Mouse (Mus musculus) activated CD4-positive, CD25-positive, alpha-beta regulatory T cell (primary cell): Measurements from ENCODE around the gene Otud7b. TPM values are rescaled to one million over a fixed set of nuclear protein-coding genes. Genes with fewer than 3 reads are reported as not detected.

Source experiments
- polyA plus RNA-seq, 2 experiments: library from polyadenylated mRNA; unstranded; fragments of 100-300 nt; shearing (Covaris generic); gene quantifications; one replicate each; pipeline ENCODE4 v1.2.1; 2017

The Otud7b gene
- polyA plus RNA-seq: 10 to 100 TPM; 12.6 to 13.5 TPM

GRCm38 (mm10) chr3:96104261-96105065 is at the start of gene Otud7b:
Gene Otud7b, plus strand, starts transcription at chr3:96104527.

GRCm38 (mm10) chr3:96058231-96058896 is 46.0 kb upstream of the Otud7b start, which contains the start of gene Vps45:
Gene Vps45, minus strand, starts transcription at chr3:96058466.

GRCm38 (mm10) chr3:96161869-96162840 is 57.8 kb downstream of the Otud7b start, which contains the start of gene Mtmr11:
Gene Mtmr11, plus strand, starts transcription at chr3:96162004.

GRCm38 (mm10) chr3:96172197-96173178 is 68.2 kb downstream of the Otud7b start, which contains the start of gene Sf3b4:
Gene Sf3b4, plus strand, starts transcription at chr3:96172332.

GRCm38 (mm10) chr3:96180727-96181477 is 76.6 kb downstream of the Otud7b start, which contains the start of gene Sv2a:
Gene Sv2a, plus strand, starts transcription at chr3:96181151.

Other genes with a start within 250 kb of the Otud7b start
- 10 to 100 TPM; 49.5 to 50.7 TPM for gene Prpf3, start 248.6 kb upstream of the Otud7b start, polyA plus RNA-seq
- gene Mrps21, start 233.0 kb upstream of the Otud7b start, polyA plus RNA-seq: 100 to 1,000 TPM; 208 to 254 TPM
- 1 to 10 TPM; 3.9 to 6.4 TPM for gene Ciart, start 222.3 kb upstream of the Otud7b start, polyA plus RNA-seq
- 1 to 10 TPM in 1 of 2 experiments, under 1 TPM in 1; 0.47 to 1.1 TPM for gene BC028528, start 212.5 kb upstream of the Otud7b start, polyA plus RNA-seq
- 10 to 100 TPM; 53.7 to 66.8 TPM for gene Aph1a, start 210.6 kb upstream of the Otud7b start, polyA plus RNA-seq
- gene Car14, start 199.8 kb upstream of the Otud7b start, polyA plus RNA-seq: under 1 TPM in 1 of 2 experiments, not detected in 1; 0.45 TPM
- gene Anp32e, start 175.3 kb upstream of the Otud7b start, polyA plus RNA-seq: 100 to 1,000 TPM; 188 to 300 TPM
- 10 to 100 TPM in 1 of 2 experiments, 1 to 10 TPM in 1; 8.6 to 24.9 TPM for gene Plekho1, start 108.5 kb upstream of the Otud7b start, polyA plus RNA-seq
- 10 to 100 TPM; 24.6 to 40.2 TPM for gene Vps45, start 46.1 kb upstream of the Otud7b start, polyA plus RNA-seq
- 1 to 10 TPM; 2.7 to 3.0 TPM for gene Mtmr11, start 57.5 kb downstream of the Otud7b start, polyA plus RNA-seq
- gene Sf3b4, start 67.8 kb downstream of the Otud7b start, polyA plus RNA-seq: 100 to 1,000 TPM; 137 to 149 TPM
- 1 to 10 TPM; 3.1 to 4.0 TPM for gene Sv2a, start 76.6 kb downstream of the Otud7b start, polyA plus RNA-seq
- 10 to 100 TPM; 21.5 to 30.7 TPM for gene Bola1, start 115.2 kb downstream of the Otud7b start, polyA plus RNA-seq
- gene Hist2h2ab, start 115.3 kb downstream of the Otud7b start, polyA plus RNA-seq: 1 to 10 TPM; 1.1 to 1.6 TPM
- gene Hist2h2ac, start 116.4 kb downstream of the Otud7b start, polyA plus RNA-seq: 10 to 100 TPM in 1 of 2 experiments, 1 to 10 TPM in 1; 6.4 to 10.1 TPM
- gene Hist2h2be, start 116.6 kb downstream of the Otud7b start, polyA plus RNA-seq: 1 to 10 TPM; 5.0 to 5.9 TPM
- under 1 TPM in 1 of 2 experiments, not detected in 1; 0.25 TPM for gene Hist2h3c2, start 134.6 kb downstream of the Otud7b start, polyA plus RNA-seq
- gene Hist2h2aa2, start 135.7 kb downstream of the Otud7b start, polyA plus RNA-seq: 10 to 100 TPM; 51.7 to 57.6 TPM
- gene Hist2h2aa1, start 141.0 kb downstream of the Otud7b start, polyA plus RNA-seq: not detected
- gene Hist2h3c1, start 142.2 kb downstream of the Otud7b start, polyA plus RNA-seq: not detected
- 1 to 10 TPM; 1.3 to 1.4 TPM for gene Hist2h4, start 158.8 kb downstream of the Otud7b start, polyA plus RNA-seq
- 10 to 100 TPM in 1 of 2 experiments, 1 to 10 TPM in 1; 9.4 to 10.6 TPM for gene Hist2h3b, start 164.1 kb downstream of the Otud7b start, polyA plus RNA-seq
- gene Hist2h2bb, start 165.2 kb downstream of the Otud7b start, polyA plus RNA-seq: 1 to 10 TPM; 4.5 to 6.4 TPM
- 1 to 10 TPM in 1 of 2 experiments, under 1 TPM in 1; 0.92 to 1.8 TPM for gene Fcgr1, start 189.4 kb downstream of the Otud7b start, polyA plus RNA-seq